Mouse (Mus musculus) hindbrain, postnatal 0 days (tissue): ENCODE measurements around the gene Nhej1. TPM values are rescaled to one million over a fixed set of nuclear protein-coding genes. Genes with fewer than 3 reads are reported as not detected.

ENCODE experiments used
- ATAC-seq: fragments of 200-750 bp; cut with Nextera tagmentation; 2 replicates; pipeline ENCODE4 v1.8.0; 2017; ENCODE audit warnings: mild to moderate bottlenecking, moderate TSS enrichment, moderate library complexity
- DNase-seq: peaks from one replicate; pipeline ENCODE4 v3.0.0-alpha.2; 2015; ENCODE audit warnings: low spot score
- H3K27ac ChIP-seq: fragments of 300-500 bp; sonication (generic); 2 replicates; pipeline ENCODE4 v1.5.1; 2014; ENCODE audit warnings: mild to moderate bottlenecking
- H3K27me3 ChIP-seq: fragments of 300-500 bp; sonication (generic); 2 replicates; pipeline ENCODE4 v1.6.1; 2014; ENCODE audit warnings: low read length, mixed read lengths; ENCODE audit not compliant: insufficient read depth
- H3K36me3 ChIP-seq: fragments of 300-500 bp; sonication (generic); 2 replicates; pipeline ENCODE4 v1.6.1; 2014; ENCODE audit warnings: low read length, mixed read lengths; ENCODE audit not compliant: insufficient read depth
- H3K4me1 ChIP-seq: fragments of 300-500 bp; sonication (generic); 2 replicates; pipeline ENCODE4 v1.6.1; 2014; ENCODE audit warnings: antibody characterized with exemption, low read length, mixed read lengths; ENCODE audit not compliant: insufficient read depth
- H3K4me2 ChIP-seq: fragments of 300-500 bp; sonication (generic); 2 replicates; pipeline ENCODE4 v1.6.1; 2014; ENCODE audit warnings: low read depth, mild to moderate bottlenecking, low read length, moderate library complexity, mixed read lengths
- H3K4me3 ChIP-seq: fragments of 300-500 bp; sonication (generic); 2 replicates; pipeline ENCODE4 v1.5.1; 2014; ENCODE audit warnings: low read length
- H3K9ac ChIP-seq: fragments of 300-500 bp; sonication (generic); replicated peaks from 2 replicates; pipeline ENCODE4 v1.6.1; 2014; ENCODE audit warnings: mild to moderate bottlenecking, low read length, moderate library complexity, mixed read lengths
- H3K9me3 ChIP-seq: fragments of 300-500 bp; sonication (generic); 2 replicates; pipeline ENCODE4 v1.6.1; 2016; ENCODE audit warnings: low read length, mixed read lengths
- CTCF ChIP-seq: IDR thresholded peaks from 2 replicates; pipeline ENCODE4 v1.5.1; 2016; ENCODE audit warnings: antibody characterized with exemption, control low read depth, low read depth
- WGBS: fragments of 180-500 bp; shearing (Covaris S2); extraction: QIAGEN DNeasy Blood & Tissue Kit; methylation state at CpG from one replicate; pipeline ENCODE4 v1.1.7; 2014; 5-methylcytosine and 5-hydroxymethylcytosine counted together
- polyA plus RNA-seq: library from polyadenylated mRNA; unstranded; fragments of >200 nt; fragmentation: Nextera tagmentation; extraction: Ambion mirVana; gene quantifications from 2 replicates; pipeline ENCODE4 v1.2.1, GENCODE M21; 2015
- total RNA-seq: library from RNA; depleted of rRNA; stranded (reverse); fragments of >200 nt; gene quantifications from 2 replicates; pipeline ENCODE4 v1.2.3, GENCODE M21; 2014

Nhej1 gene
- total and polyA plus RNA-seq, 2 experiments from 2014 or later: 4.4 to 5.2 TPM

DNA sequence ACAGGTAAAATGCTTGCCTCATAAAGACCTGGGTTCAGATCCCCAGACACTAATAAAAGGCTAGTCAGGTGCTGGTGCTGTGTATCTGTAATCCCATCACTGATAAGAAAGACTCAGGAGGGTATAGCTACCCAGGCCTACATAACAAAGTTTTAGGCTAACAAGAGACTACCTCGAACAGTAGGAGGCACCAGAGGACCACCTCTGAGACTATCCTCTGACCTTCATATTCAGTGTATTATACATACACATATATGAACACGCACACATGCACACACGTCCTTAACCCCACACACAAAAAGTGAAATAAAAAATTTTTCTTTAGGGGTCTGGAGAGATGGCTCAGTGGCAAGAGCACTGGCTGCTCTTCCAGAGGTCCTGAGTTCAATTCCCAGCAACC is 2.8 kb downstream of the Nhej1 start:
- no peak for DNase-seq

DNA sequence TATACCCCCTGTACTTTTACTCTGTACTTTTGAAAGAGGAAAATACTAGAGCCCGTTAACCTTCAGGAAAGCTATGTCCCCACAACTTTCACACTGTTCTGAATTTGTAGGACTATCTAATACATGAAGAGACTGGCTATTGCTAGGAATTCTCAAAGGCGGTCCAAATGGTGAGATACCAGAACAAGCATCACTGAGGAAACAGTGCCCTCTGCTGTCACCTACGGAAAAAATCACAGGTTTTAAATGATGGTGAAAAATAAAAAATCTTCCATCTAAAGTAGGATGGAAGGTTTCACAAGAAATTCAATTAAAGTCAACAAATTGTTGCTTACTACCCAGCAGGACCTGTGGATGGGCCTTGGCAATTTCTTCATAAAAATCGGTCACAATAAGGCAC is 72.9 kb downstream of the Nhej1 start:
- H3K4me3 ChIP-seq: no peak overlapping the region
- no peak overlapping the region for H3K9ac ChIP-seq
- no peaks in the 10 kb centered on the region for H3K9me3 ChIP-seq
- H3K36me3 ChIP-seq: no peaks in the 10 kb centered on the region
- H3K4me2 ChIP-seq: no peak overlapping the region
- no peaks in the 10 kb centered on the region for H3K4me1 ChIP-seq
- no peaks in the 10 kb centered on the region; the same call in 1 of the 2 replicates for H3K27me3 ChIP-seq
- no peak for ATAC-seq
- peak; percentile 74 for TF ChIP-seq CTCF
- 34% methylated on average over 4 of the region's 4 CpGs for WGBS
- peak; percentile 77 for DNase-seq
- no peak overlapping the region for H3K27ac ChIP-seq

More for the DNA sequence above, 2.8 kb downstream of the Nhej1 start:
- Histone ChIP-seq H3K9ac (no peak overlapping the region), H3K27ac (no peak overlapping the region), H3K4me1 (no peaks in the 10 kb centered on the region; the same call in 1 of the 2 replicates), H3K9me3 (no peaks in the 10 kb centered on the region), H3K36me3 (no peaks in the 10 kb centered on the region), H3K27me3 (no peaks in the 10 kb centered on the region), H3K4me2 (no peak overlapping the region), H3K4me3 (no peak overlapping the region)
- no peak for ATAC-seq
- WGBS: 85% methylated on average over 3 of the region's 3 CpGs
- TF ChIP-seq CTCF: no peak

DNA sequence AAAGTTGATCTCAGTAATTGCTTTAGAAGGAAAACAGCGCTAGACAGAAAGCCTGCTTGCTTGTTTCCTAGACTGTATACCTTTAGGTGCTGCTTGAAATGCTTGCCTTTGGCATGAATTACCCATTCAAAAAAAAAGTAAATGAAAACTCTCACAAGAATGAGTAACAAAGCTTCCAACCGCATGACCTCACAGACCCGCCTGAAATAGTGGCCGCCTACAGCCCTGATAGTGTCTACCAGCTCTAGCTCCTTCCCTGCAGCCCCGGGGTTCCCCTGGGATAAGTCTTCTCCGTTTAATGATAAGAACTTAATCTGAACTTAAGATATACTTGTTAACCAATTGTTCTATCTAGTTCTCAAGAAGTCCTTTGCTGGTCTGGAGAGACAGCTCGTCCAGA is 73.6 kb downstream of the Nhej1 start:
- no peak for ATAC-seq
- Histone ChIP-seq H3K4me2 (no peak overlapping the region), H3K4me1 (no peaks in the 10 kb centered on the region), H3K9me3 (no peaks in the 10 kb centered on the region), H3K27me3 (no peaks in the 10 kb centered on the region; the same call in 1 of the 2 replicates), H3K4me3 (no peak overlapping the region), H3K27ac (no peak overlapping the region), H3K9ac (no peak overlapping the region), H3K36me3 (no peaks in the 10 kb centered on the region)
- WGBS: 79% methylated on average over 7 of the region's 7 CpGs
- no peak for TF ChIP-seq CTCF
- DNase-seq: no peak

DNA sequence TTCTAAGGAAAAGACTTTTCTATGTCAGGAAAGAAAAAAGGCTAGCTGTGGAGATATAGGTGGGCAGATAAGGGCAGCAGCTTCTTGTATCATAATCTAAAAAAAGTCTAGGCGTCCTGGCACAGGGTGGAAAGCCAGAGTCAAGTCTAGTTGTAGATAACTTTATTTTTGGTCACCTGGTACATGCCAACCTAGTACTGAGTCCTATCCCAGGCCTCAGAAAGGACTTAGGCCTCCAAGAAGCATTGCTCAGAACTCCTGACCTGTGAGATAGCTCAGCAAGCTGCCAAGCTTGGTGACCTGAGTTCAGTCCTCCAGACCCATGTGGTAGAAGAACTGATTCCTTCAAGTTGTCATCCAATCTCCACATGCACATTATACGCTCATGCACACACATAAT is 76.4 kb downstream of the Nhej1 start:
- 86% methylated on average over 2 of the region's 2 CpGs for WGBS
- Histone ChIP-seq H3K4me1 (no peaks in the 10 kb centered on the region), H3K9ac (no peak overlapping the region), H3K27me3 (no peaks in the 10 kb centered on the region; the same call in 1 of the 2 replicates), H3K9me3 (no peaks in the 10 kb centered on the region), H3K27ac (no peak overlapping the region), H3K4me3 (no peak overlapping the region), H3K4me2 (no peak overlapping the region), H3K36me3 (no peaks in the 10 kb centered on the region)
- ATAC-seq: no peak
- no peak for DNase-seq
- TF ChIP-seq CTCF: no peak

DNA sequence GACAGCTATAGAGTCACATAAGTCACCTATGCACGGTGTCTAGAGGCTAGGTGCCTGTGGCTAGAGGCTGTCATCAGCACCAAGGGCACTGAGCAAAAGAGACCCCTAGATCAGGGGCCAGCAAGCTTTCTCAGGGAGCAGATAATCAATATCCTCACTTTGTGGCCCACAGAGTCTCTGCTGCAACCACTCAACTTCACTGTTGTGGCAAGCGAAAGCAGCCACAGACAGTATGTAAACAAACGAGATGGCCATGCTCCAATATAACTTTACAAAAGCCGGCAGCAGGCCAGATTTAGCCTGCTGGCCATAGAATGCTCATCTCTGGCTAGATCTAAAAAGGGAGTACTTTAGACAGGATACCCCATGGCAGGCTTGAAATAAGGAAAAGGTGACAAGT is 77.0 kb downstream of the Nhej1 start:
- H3K27me3 ChIP-seq: no peaks in the 10 kb centered on the region; the same call in 1 of the 2 replicates
- 65% methylated on average over 4 of the region's 4 CpGs for WGBS
- H3K9ac ChIP-seq: no peak overlapping the region
- no peaks in the 10 kb centered on the region for H3K4me1 ChIP-seq
- H3K27ac ChIP-seq: no peak overlapping the region
- H3K9me3 ChIP-seq: no peaks in the 10 kb centered on the region
- TF ChIP-seq CTCF: no peak
- DNase-seq: no peak
- no peak overlapping the region for H3K4me3 ChIP-seq
- H3K36me3 ChIP-seq: no peaks in the 10 kb centered on the region
- H3K4me2 ChIP-seq: no peak overlapping the region
- no peak for ATAC-seq

DNA sequence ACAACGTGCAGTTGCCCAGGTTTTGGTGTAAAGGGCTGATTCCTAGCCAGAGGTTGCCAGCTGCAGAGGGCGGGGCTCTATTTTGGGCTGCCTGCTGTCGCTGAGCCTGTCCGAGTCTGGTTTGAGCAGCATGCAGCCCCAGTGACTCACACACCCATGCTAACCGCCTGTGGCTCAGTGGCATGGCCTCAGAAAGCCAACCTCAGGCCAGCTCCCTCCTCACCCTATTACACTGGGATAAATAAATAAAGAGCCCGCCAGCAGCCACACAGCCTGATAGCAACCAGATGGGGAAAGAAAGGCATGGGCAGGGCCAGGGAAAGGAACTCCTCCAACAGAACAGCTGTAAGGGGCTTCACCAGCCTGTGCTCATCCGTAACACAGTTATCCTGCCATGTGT is 84.6 kb downstream of the Nhej1 start:
- Histone ChIP-seq H3K27ac (no peak overlapping the region), H3K9me3 (no peaks in the 10 kb centered on the region), H3K4me1 (no peaks in the 10 kb centered on the region), H3K4me2 (no peak overlapping the region), H3K4me3 (no peak overlapping the region), H3K9ac (no peak overlapping the region), H3K27me3 (no peaks in the 10 kb centered on the region), H3K36me3 (no peaks in the 10 kb centered on the region)
- no peak for ATAC-seq
- DNase-seq: no peak
- 52% methylated on average over 7 of the region's 7 CpGs for WGBS
- TF ChIP-seq CTCF: no peak

DNA sequence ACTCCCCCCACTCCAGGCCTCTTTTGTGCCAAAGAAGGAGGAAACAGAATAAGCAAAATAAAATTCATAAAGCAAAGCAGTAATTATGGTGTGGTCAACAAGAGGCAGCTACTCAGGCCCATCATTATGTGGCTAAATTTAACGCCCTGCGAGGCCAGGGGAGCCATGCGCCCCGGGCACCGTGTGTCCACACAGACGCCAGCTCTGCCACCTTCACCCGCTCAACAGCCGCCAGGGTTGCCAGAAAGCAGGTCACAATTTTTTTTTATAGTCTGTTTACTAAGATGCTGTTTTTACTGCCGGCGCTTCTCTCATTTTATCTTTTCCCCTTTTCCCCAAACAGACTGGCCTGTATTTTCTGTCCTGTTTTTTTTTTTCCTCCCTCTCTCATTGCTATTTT is 93.0 kb downstream of the Nhej1 start:
- H3K4me3 ChIP-seq: no peak overlapping the region
- WGBS: 90% methylated on average over 10 of the region's 10 CpGs
- H3K9ac ChIP-seq: no peak overlapping the region
- no peaks in the 10 kb centered on the region for H3K4me1 ChIP-seq
- H3K4me2 ChIP-seq: no peak overlapping the region
- H3K27ac ChIP-seq: no peak overlapping the region
- TF ChIP-seq CTCF: no peak
- DNase-seq (no peak), ATAC-seq (no peak)
- H3K9me3 ChIP-seq: no peaks in the 10 kb centered on the region
- H3K27me3 ChIP-seq: no peaks in the 10 kb centered on the region
- no peaks in the 10 kb centered on the region for H3K36me3 ChIP-seq
